Mouse (Mus musculus): ENCODE measurements around the gene Ptk6. TPM values are rescaled to one million over a fixed set of nuclear protein-coding genes. Genes with fewer than 3 reads are reported as not detected.

Ptk6 gene
- total and polyA plus RNA-seq, 2 experiments from 2014 or later: not detected

- ATAC-seq (no peak), DNase-seq (no peak)
- no peak overlapping the region for H3K27ac ChIP-seq (ENCODE audit: low read depth, low read length)
- H3K36me3 ChIP-seq (ENCODE audit: insufficient read depth): peaks cover 29% of the 10 kb centered on the region
- H3K9ac ChIP-seq: no peak overlapping the region
- peaks cover 21% of the 10 kb centered on the region for H3K4me1 ChIP-seq (ENCODE audit: insufficient read depth)
- H3K4me2 ChIP-seq (ENCODE audit: low read depth): no peak overlapping the region
- 94% methylated on average over 17 of the region's 17 CpGs for WGBS
- TF ChIP-seq CTCF (IDR thresholded peaks at IDR 0.05; ENCODE audit: low read depth): no peak
- no peaks in the 10 kb centered on the region for H3K27me3 ChIP-seq (ENCODE audit: insufficient read depth, low read length)
- no peaks in the 10 kb centered on the region for H3K9me3 ChIP-seq (ENCODE audit: low read length)
- no peak overlapping the region for H3K4me3 ChIP-seq (ENCODE audit: low read depth, low read length)
Measured at GRCm38 (mm10) chr2:181152701-181153100, 49.9 kb downstream of the Ptk6 start.

GRCm38 (mm10) chr2:181150281-181150680 lies 52.3 kb downstream of the Ptk6 start:
- TF ChIP-seq CTCF (IDR thresholded peaks at IDR 0.05; ENCODE audit: low read depth): no peak
- Histone ChIP-seq H3K4me1 (ENCODE audit: insufficient read depth) (peaks cover 11% of the 10 kb centered on the region; the same call in 1 of the 2 replicates), H3K9ac (no peak overlapping the region), H3K4me3 (ENCODE audit: low read depth, low read length) (no peak overlapping the region), H3K27me3 (ENCODE audit: insufficient read depth, low read length) (no peaks in the 10 kb centered on the region), H3K9me3 (ENCODE audit: low read length) (no peaks in the 10 kb centered on the region), H3K4me2 (ENCODE audit: low read depth) (no peak overlapping the region), H3K36me3 (ENCODE audit: insufficient read depth) (peaks cover 36% of the 10 kb centered on the region), H3K27ac (ENCODE audit: low read depth, low read length) (no peak overlapping the region)
- DNase-seq (no peak), ATAC-seq (no peak)
- 79% methylated on average over 6 of the region's 6 CpGs for WGBS

- Histone ChIP-seq H3K4me2 (ENCODE audit: low read depth) (peak overlapping the region; percentile 69), H3K4me1 (ENCODE audit: insufficient read depth) (no peaks in the 10 kb centered on the region), H3K9ac (peak overlapping the region; percentile 25; the same call in 1 of the 2 replicates), H3K27me3 (ENCODE audit: insufficient read depth, low read length) (no peaks in the 10 kb centered on the region), H3K27ac (ENCODE audit: low read depth, low read length) (no peak overlapping the region), H3K36me3 (ENCODE audit: insufficient read depth) (peaks cover 36% of the 10 kb centered on the region), H3K9me3 (ENCODE audit: low read length) (no peaks in the 10 kb centered on the region), H3K4me3 (ENCODE audit: low read depth, low read length) (peak overlapping the region; percentile 37)
- TF ChIP-seq CTCF (IDR thresholded peaks at IDR 0.05; ENCODE audit: low read depth): no peak
- peak; percentile 46 for DNase-seq
- ATAC-seq: no peak
- 10% methylated on average over 31 of the region's 31 CpGs for WGBS
Measured at GRCm38 (mm10) chr2:181148318-181148955, 54.2 kb downstream of the Ptk6 start.

GRCm38 (mm10) chr2:181147546-181148317 lies 54.9 kb downstream of the Ptk6 start:
- DNase-seq (peak; percentile 54), ATAC-seq (peak; percentile 32; the same call in 1 of the 2 replicates)
- Histone ChIP-seq H3K27me3 (ENCODE audit: insufficient read depth, low read length) (no peaks in the 10 kb centered on the region), H3K9ac (peak overlapping the region; percentile 25; the same call in 1 of the 2 replicates), H3K27ac (ENCODE audit: low read depth, low read length) (no peak overlapping the region), H3K9me3 (ENCODE audit: low read length) (no peaks in the 10 kb centered on the region), H3K4me1 (ENCODE audit: insufficient read depth) (no peaks in the 10 kb centered on the region), H3K4me2 (ENCODE audit: low read depth) (peak overlapping the region; percentile 69), H3K36me3 (ENCODE audit: insufficient read depth) (peaks cover 33% of the 10 kb centered on the region), H3K4me3 (ENCODE audit: low read depth, low read length) (peak overlapping the region; percentile 37)
- TF ChIP-seq CTCF (IDR thresholded peaks at IDR 0.05; ENCODE audit: low read depth): no peak
- WGBS: 4% methylated on average over 60 of the region's 61 CpGs

DNA sequence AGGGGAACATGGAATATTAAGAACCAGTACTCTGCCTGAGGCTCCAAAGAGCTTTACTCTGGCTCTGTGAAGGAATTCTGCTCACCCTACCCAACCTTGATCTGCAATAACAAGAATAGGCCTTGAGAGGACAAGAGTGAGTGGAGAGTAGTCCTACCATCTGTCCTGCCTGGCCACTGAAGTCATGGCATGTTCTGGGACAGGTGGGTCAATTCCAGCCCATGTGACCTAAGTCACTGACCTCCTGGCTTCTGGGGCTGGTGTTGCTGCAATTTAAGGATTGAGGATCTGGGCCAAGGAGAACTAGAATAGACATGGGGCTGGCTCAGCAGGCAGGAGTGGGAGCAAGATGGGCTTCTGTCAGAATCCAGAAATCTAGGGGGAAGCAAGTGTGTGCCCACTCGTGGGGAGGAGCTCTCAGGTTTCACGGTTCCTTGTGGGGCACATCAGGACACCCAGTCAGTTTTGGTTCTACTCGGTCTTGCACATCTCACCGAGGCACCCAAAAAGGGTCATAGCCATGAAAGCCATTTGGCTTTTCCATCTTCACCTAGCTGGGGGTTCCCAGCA lies 55.5 kb downstream of the Ptk6 start:
- Histone ChIP-seq H3K9me3 (ENCODE audit: low read length) (no peaks in the 10 kb centered on the region), H3K4me2 (ENCODE audit: low read depth) (peak overlapping the region; percentile 69), H3K27ac (ENCODE audit: low read depth, low read length) (no peak overlapping the region), H3K27me3 (ENCODE audit: insufficient read depth, low read length) (no peaks in the 10 kb centered on the region), H3K4me3 (ENCODE audit: low read depth, low read length) (peak overlapping the region; percentile 37; the same call in 1 of the 2 replicates), H3K4me1 (ENCODE audit: insufficient read depth) (no peaks in the 10 kb centered on the region), H3K9ac (no peak overlapping the region), H3K36me3 (ENCODE audit: insufficient read depth) (peaks cover 29% of the 10 kb centered on the region)
- no peak for TF ChIP-seq CTCF (IDR thresholded peaks at IDR 0.05; ENCODE audit: low read depth)
- ATAC-seq (no peak), DNase-seq (no peak)
- 64% methylated on average over 4 of the region's 4 CpGs for WGBS

- DNase-seq: no peak
- Histone ChIP-seq H3K9ac (no peak overlapping the region), H3K4me1 (ENCODE audit: insufficient read depth) (no peaks in the 10 kb centered on the region), H3K27me3 (ENCODE audit: insufficient read depth, low read length) (no peaks in the 10 kb centered on the region), H3K36me3 (ENCODE audit: insufficient read depth) (peaks cover 19% of the 10 kb centered on the region), H3K9me3 (ENCODE audit: low read length) (no peaks in the 10 kb centered on the region), H3K4me2 (ENCODE audit: low read depth) (no peak overlapping the region), H3K27ac (ENCODE audit: low read depth, low read length) (no peak overlapping the region), H3K4me3 (ENCODE audit: low read depth, low read length) (no peak overlapping the region)
- TF ChIP-seq CTCF (IDR thresholded peaks at IDR 0.05; ENCODE audit: low read depth): no peak
- ATAC-seq: no peak
- 87% methylated on average over 2 of the region's 2 CpGs for WGBS
Measured at GRCm38 (mm10) chr2:181144675-181145074, 57.9 kb downstream of the Ptk6 start.

Other genes with a start within 250 kb of the Ptk6 start
- 35.9 and 43.7 TPM in 2 replicates for gene Nkain4, start 248.1 kb downstream of the Ptk6 start, total RNA-seq (2014; rRNA removed)
- gene Nkain4, start 248.1 kb downstream of the Ptk6 start, polyA plus RNA-seq (2015; fragmentation: Nextera tagmentation; extraction: Ambion mirVana): 80.9 and 87.5 TPM in 2 replicates
- gene Arfgap1, start 235.6 kb downstream of the Ptk6 start, total RNA-seq (2014; rRNA removed): 111 and 124 TPM in 2 replicates
- gene Arfgap1, start 235.6 kb downstream of the Ptk6 start, polyA plus RNA-seq (2015; fragmentation: Nextera tagmentation; extraction: Ambion mirVana): 93.4 and 110 TPM in 2 replicates
- 0.23 and 0.29 TPM in 2 replicates for gene Col20a1, start 216.3 kb downstream of the Ptk6 start, total RNA-seq (2014; rRNA removed)
- 0.09 and 0.17 TPM in 2 replicates for gene Col20a1, start 216.3 kb downstream of the Ptk6 start, polyA plus RNA-seq (2015; fragmentation: Nextera tagmentation; extraction: Ambion mirVana)
- gene Chrna4, start 159.2 kb downstream of the Ptk6 start, total RNA-seq (2014; rRNA removed): 14.9 and 17.8 TPM in 2 replicates
- gene Chrna4, start 159.2 kb downstream of the Ptk6 start, polyA plus RNA-seq (2015; fragmentation: Nextera tagmentation; extraction: Ambion mirVana): 12.1 and 24.2 TPM in 2 replicates
- 113 and 134 TPM in 2 replicates for gene Kcnq2, start 67.5 kb downstream of the Ptk6 start, total RNA-seq (2014; rRNA removed)
- gene Kcnq2, start 67.5 kb downstream of the Ptk6 start, polyA plus RNA-seq (2015; fragmentation: Nextera tagmentation; extraction: Ambion mirVana): 24.7 and 31.7 TPM in 2 replicates
- 215 and 218 TPM in 2 replicates for gene Eef1a2, start 45.8 kb downstream of the Ptk6 start, total RNA-seq (2014; rRNA removed)
- 12.8 and 17.5 TPM in 2 replicates for gene Eef1a2, start 45.8 kb downstream of the Ptk6 start, polyA plus RNA-seq (2015; fragmentation: Nextera tagmentation; extraction: Ambion mirVana)
- 239 and 264 TPM in 2 replicates for gene Ppdpf, start 15.5 kb downstream of the Ptk6 start, total RNA-seq (2014; rRNA removed)
- gene Ppdpf, start 15.5 kb downstream of the Ptk6 start, polyA plus RNA-seq (2015; fragmentation: Nextera tagmentation; extraction: Ambion mirVana): 402 and 447 TPM in 2 replicates
- gene Srms, start 10.4 kb upstream of the Ptk6 start, total RNA-seq (2014; rRNA removed): 0.15 and 0.43 TPM in 2 replicates
- gene Srms, start 10.4 kb upstream of the Ptk6 start, polyA plus RNA-seq (2015; fragmentation: Nextera tagmentation; extraction: Ambion mirVana): 0.10 TPM in 1 of 2 replicates, not detected in the other
- not detected in 2 replicates for gene Fndc11, start 17.2 kb upstream of the Ptk6 start, total RNA-seq (2014; rRNA removed)
- 0.18 and 0.24 TPM in 2 replicates for gene Fndc11, start 17.2 kb upstream of the Ptk6 start, polyA plus RNA-seq (2015; fragmentation: Nextera tagmentation; extraction: Ambion mirVana)
- 1.7 and 1.8 TPM in 2 replicates for gene Helz2, start 39.2 kb upstream of the Ptk6 start, total RNA-seq (2014; rRNA removed)
- gene Helz2, start 39.2 kb upstream of the Ptk6 start, polyA plus RNA-seq (2015; fragmentation: Nextera tagmentation; extraction: Ambion mirVana): 0.10 and 0.24 TPM in 2 replicates
- 21.7 and 24.8 TPM in 2 replicates for gene Gmeb2, start 85.2 kb upstream of the Ptk6 start, total RNA-seq (2014; rRNA removed)
- 7.4 and 9.6 TPM in 2 replicates for gene Gmeb2, start 85.2 kb upstream of the Ptk6 start, polyA plus RNA-seq (2015; fragmentation: Nextera tagmentation; extraction: Ambion mirVana)
- gene Stmn3, start 111.7 kb upstream of the Ptk6 start, total RNA-seq (2014; rRNA removed): 1,247 and 1,493 TPM in 2 replicates
- 1,714 and 1,956 TPM in 2 replicates for gene Stmn3, start 111.7 kb upstream of the Ptk6 start, polyA plus RNA-seq (2015; fragmentation: Nextera tagmentation; extraction: Ambion mirVana)
- gene Rtel1, start 117.0 kb upstream of the Ptk6 start, total RNA-seq (2014; rRNA removed): 42.8 and 64.4 TPM in 2 replicates
- gene Rtel1, start 117.0 kb upstream of the Ptk6 start, polyA plus RNA-seq (2015; fragmentation: Nextera tagmentation; extraction: Ambion mirVana): 13.8 and 20.6 TPM in 2 replicates
- 93.3 and 99.0 TPM in 2 replicates for gene Zgpat, start 162.1 kb upstream of the Ptk6 start, total RNA-seq (2014; rRNA removed)
- 32.2 and 39.6 TPM in 2 replicates for gene Zgpat, start 162.1 kb upstream of the Ptk6 start, polyA plus RNA-seq (2015; fragmentation: Nextera tagmentation; extraction: Ambion mirVana)
- gene Arfrp1, start 162.6 kb upstream of the Ptk6 start, total RNA-seq (2014; rRNA removed): 24.0 and 27.9 TPM in 2 replicates
- gene Arfrp1, start 162.6 kb upstream of the Ptk6 start, polyA plus RNA-seq (2015; fragmentation: Nextera tagmentation; extraction: Ambion mirVana): 60.9 and 73.0 TPM in 2 replicates
- 42.8 and 43.5 TPM in 2 replicates for gene Lime1, start 177.3 kb upstream of the Ptk6 start, total RNA-seq (2014; rRNA removed)
- 19.5 and 26.5 TPM in 2 replicates for gene Lime1, start 177.3 kb upstream of the Ptk6 start, polyA plus RNA-seq (2015; fragmentation: Nextera tagmentation; extraction: Ambion mirVana)